Mouse (Mus musculus) urinary bladder, adult 2 months (tissue): ENCODE data around the gene Osmr. TPM values are rescaled to one million over a fixed set of nuclear protein-coding genes. Genes with fewer than 3 reads are reported as not detected.
"Not testable (repeated sequence)": the region's sequence is repeated elsewhere in the genome, so short reads cannot be mapped to it uniquely, and the experiment has no call there.

ENCODE experiments used
- DNase-seq: peaks from one replicate; pipeline ENCODE4 v3.0.0; 2022; ENCODE audit warnings: low spot score
- polyA plus RNA-seq: library from polyadenylated mRNA; depleted of rRNA; stranded (reverse); fragments of >200 nt; gene quantifications from 2 replicates; pipeline ENCODE4 v1.2.3, GENCODE M21; 2012; rRNA removed

The Osmr gene
- polyA plus RNA-seq, 1 experiment = 29.6 TPM

DNA sequence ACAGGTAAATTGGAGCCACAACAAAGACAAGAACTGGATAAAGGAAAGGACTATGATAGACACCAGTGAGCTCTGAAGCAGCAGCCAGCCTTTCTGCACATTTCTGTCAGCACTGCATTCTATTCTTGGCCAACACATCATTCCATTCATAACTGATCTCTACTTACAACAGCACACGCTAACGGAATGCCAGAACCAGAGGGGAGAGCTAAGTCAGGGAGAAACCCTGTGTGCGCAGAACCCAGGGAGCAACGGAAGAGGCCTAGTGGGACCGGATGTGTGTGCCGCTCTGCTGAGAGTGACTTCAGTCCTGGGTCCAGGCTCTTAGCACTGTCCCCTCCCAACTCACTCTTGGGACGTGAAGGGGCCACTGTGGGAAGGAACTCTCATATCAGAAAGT is 13.2 kb downstream of the Osmr start:
- DNase-seq = no peak

DNA sequence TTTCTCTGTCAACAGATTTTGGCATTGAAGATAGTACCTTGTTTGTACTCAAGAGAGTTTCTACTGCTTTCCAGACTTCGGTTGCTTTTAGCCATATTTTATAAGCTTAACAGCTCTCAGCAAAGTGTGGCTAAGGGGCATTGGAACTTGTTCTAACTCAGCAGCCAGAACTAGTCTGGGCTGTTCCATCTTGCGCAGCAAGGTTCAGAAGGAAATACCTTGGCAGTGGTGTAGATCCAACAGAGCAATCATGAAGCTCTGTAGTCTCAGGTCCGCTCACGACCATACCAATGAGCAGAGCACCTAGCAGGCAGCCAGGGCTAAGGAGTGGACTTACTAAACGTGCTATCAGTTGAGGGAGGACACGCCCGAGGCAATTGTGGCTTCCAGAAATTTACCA is 15.0 kb downstream of the Osmr start:
- DNase-seq = no peak

DNA sequence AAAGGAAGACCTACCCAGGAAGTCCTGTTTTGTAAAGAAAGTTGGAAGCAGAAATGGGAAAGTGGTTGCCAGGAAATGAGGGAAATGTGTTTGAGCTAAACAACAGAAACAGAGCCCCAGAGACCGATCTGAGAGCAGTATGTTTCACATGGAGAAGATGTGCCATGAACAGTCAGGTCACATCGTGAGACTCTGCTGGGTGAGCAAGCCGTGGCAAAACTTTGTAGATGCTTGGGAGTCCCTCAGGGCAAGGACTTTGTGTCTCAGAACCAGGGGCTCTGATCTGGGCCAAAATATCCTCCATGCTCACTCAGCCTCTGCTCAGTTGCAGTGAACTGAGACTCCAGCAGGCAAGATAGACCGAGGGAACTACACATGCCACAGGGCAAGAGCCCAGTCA is 15.9 kb downstream of the Osmr start:
- DNase-seq = no peak

DNA sequence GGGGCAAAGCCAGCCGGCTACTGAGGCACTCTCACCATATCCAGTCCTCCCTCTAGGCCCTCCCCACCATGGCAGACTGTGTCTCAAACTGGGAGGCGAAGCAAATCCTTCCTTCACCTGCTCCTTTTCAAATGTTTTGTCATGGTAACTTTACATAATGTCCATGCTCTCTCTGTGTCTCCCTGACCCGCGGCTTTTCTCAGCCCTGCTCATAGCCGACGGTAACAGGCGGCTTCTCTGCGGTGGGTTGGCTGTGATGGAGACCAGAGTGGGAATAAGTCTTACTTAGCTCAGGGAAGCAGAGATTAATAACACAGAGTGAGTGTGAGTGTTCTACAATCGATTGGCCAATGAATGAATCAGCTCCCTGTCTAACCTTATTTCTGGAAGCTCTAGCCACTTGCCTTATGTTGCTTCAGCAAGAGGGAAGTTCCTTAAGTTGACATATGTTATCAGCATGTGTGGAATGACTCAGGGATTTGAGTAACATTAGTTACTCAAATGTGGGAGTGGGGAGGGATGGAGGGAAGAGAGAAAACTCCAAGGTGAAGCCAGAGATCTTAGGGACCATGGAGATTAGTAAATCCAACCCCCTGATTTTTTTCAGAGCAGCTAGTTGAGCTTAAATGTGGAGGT is 17.4 kb downstream of the Osmr start:
- DNase-seq = no peak

DNA sequence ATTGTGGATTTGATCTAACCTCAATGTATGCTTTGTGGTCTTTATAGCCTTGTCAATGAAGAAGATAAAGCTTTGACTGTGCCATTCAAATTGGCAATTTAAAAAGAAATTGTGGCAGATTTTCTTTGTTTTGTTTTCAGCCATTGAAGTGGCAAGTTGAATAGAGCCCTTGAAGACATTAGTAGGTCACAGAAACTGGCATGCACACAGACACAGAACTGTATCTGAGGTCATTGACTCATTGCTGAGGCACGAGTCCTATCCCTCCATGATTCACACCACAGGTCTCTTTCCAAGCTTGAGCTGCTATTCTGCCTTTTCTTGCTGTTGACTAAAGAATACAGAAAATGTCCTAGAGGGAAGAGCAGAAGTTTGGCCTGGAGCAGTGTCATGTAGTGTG is 24.9 kb downstream of the Osmr start:
- no peak for DNase-seq

DNA sequence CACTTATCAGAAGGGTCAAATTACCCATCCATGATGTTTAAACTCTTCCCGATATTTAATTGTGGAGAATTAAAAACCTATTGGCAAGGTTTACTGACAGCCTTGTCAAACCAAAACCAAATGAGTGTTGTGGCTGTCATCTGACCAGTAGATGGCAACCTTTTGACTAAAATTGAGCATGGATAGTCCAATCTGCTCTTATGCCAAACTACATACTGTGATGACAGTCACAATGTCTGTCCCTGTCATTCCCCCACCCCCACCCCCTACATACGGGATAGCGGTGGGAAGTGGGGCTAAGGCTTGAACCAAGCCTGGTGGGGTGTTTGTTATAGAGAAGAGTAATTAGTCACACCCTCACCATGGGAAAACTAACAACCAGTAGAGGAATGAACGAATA is 34.6 kb downstream of the Osmr start:
- no peak for DNase-seq

DNA sequence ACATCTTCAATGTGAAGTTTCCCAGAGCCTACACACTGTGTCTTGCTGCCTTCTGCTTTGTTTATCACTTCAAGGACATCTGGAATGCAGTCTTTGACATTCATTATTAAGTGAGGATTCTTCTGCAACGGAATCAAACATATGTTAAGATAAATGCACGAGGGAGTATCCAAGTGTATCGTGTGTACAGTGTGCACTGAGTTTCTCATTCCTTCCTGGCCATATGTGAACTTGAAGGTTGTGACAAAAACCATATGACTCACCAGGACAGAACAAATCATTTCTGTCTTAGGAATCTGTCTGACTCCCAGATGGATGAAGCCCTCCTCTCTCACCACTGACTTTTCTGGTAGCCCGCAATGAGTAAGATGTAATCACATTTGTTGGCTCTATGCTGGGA is 59.0 kb downstream of the Osmr start:
- no peak for DNase-seq

DNA sequence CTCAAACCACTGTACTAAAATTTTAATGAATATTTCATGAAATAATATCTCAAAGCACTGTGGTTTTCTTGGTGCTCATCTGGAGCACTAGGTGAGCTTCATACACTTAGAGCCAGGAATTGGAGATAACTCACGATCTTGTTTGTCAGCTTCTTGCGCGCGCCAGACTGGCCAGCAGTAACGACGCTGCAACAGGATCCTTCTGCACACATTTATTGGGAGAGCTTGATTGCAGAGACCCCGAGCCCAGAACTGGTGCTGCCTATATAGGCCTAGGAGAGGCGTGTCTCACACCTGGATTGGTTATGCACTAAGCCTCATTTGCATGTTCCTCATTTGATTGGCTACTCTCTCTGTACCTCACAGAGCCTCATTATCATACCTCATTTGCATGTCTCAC is 73.6 kb downstream of the Osmr start:
- not testable (repeated sequence) for DNase-seq

DNA sequence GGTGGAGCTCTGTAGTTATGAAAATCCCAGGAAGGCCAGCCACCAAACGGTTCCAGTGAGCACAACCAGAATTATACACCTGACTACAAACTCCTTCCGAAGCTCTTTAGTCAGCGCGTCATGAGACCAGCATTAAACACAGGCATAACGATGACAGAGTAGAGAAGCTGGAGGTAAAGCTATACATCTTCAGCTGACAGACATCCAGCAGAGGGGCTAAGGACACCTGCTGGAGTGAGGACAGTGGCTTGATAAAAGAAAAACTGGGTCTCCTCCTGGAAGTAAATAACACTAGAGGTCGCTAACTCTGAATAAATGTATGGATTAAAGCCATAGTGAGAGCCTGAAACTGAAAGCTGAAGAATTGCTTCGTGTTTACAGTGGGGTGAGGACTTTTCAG is 81.9 kb downstream of the Osmr start:
- DNase-seq = no peak

DNA sequence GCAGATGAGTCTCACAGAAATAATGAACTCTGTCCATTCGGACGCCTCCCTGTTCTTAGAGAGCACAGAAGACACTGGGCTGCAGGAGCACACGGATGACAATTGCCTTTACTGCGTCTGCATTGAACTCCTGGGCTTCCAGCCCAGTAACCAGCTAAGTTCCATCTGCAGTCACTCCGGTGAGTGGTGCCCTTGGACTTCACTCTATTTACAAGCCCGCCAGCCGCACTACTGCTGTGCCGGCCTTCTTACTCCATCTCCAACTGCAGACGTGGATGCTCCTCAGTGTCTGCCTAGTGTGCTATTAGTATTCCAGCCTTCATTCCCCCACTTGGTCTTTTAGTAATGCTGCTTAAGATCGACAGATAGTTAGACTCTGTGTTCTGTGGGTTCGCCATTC is 83.1 kb downstream of the Osmr start:
- DNase-seq = no peak

DNA sequence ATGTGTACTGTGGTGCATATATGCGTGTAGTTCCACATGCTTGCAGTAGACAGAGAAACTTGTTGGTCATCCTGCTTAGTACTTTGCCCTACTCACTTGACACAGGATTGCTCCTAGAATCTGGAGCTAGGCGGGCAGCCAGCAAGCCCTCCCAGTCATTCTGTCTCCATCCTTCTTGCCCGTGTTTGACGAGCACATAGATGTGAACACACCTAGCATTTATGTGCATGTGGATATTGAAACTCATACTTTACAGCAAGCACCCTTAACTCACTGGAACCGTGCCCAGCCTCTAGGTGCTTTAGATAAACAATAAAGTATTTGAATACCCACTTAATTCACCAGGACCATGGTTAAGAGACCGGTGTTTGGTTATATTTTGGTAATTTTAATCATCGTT is 84.8 kb downstream of the Osmr start:
- no peak for DNase-seq

DNA sequence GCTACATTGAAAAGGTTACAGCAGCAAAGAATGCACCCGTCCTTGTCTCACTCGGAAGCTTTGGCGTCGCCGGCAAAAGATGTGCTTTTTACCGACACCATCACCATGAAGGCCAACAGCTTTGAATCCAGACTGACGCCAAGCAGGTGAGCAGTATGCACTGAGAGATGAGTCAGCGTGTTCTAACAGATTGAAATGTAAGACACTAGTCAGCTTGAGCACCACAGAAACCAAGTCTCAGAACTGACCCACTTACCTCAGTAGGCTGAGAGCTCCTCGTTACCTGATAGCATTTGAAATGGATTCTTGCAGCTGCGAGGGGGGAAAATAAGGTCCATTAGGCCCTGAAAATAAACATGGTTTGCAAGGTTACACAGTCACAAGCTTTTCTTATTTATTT is 87.5 kb downstream of the Osmr start:
- DNase-seq = no peak

DNA sequence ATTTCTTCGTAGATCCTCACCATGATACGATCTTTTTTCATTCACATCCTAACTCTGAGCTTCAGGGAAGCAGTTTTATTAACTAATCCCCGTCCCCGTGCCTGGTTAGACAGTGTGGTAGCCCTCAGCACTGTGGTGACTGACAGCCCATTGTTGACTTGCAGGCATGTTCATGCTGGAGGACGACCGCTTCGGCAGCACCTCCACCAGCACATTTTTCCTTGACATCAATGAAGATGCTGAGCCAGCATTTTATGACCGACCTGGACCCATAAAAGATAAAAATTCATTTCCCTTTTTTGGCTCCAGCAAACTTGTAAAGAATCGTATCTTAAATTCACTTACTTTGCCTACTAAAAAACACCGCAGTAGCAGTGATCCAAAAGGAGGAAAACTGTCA is 88.6 kb downstream of the Osmr start:
- no peak for DNase-seq

DNA sequence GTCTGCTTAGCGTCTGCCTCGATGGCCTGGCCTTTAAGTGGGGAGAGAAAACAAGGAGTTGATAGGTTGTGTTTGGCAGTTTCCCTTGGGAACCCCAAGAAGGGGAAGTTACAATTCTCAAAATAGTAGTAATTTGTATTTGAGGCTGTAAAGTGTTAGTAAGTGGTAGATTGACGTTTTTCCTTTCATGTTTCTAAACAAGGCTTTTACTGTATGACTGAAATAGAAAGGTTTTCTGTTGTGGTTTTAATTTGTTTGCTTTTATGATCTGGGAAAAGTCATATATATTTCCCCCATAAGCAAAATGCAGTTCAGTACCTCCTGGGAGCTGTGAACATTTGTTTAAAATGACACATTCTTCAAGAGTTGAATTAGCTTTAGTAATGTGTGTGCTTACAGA is 102.5 kb downstream of the Osmr start:
- no peak for DNase-seq

Other genes starting within 250 kb of the Osmr start
- 11.5 and 11.7 TPM in 2 replicates for gene Rictor, start 166.6 kb downstream of the Osmr start, polyA plus RNA-seq
- gene Lifr, start 215.6 kb upstream of the Osmr start, polyA plus RNA-seq = 13.2 and 19.8 TPM in 2 replicates